Mouse (Mus musculus) MEL (cell line): ENCODE data around the gene Heg1. TPM values are rescaled to one million over a fixed set of nuclear protein-coding genes. Genes with fewer than 3 reads are reported as not detected.

Experiments
- DNase-seq: peaks from one replicate; pipeline ENCODE4 v3.0.0; 2011; ENCODE audit warnings: low read depth, low spot score
- H3K27ac ChIP-seq: 2 replicates; pipeline ENCODE4 v1.5.1; 2012; ENCODE audit warnings: low read depth, mild to moderate bottlenecking, control low read depth, low read length, moderate library complexity; ENCODE audit not compliant: control insufficient read depth
- H3K27me3 ChIP-seq, 2 experiments: fragments of 150-350 bp in 1 of 2; sonication (generic) in 1 of 2; 2 replicates each; pipeline ENCODE4 v1.6.1; 2012; ENCODE audit warnings: low read length in 2 of 2, mild to moderate bottlenecking in 2 of 2, improper control_type of control experiment in 1 of 2, moderate library complexity in 1 of 2; ENCODE audit not compliant: insufficient read depth in 2 of 2, control insufficient read depth in 1 of 2
- H3K36me3 ChIP-seq, 2 experiments: 2 replicates each; pipeline ENCODE4 v1.6.1; 2012 to 2014; ENCODE audit warnings: low read length in 2 of 2, improper control_type of control experiment in 1 of 2, inconsistent platforms in 1 of 2, mild to moderate bottlenecking in 1 of 2; ENCODE audit not compliant: insufficient read depth in 2 of 2, control insufficient read depth in 1 of 2
- H3K4me1 ChIP-seq, 2 experiments: fragments of 150-350 bp in 1 of 2; sonication (generic) in 1 of 2; 2 replicates each; pipeline ENCODE4 v1.6.1; 2012; ENCODE audit warnings: low read length in 2 of 2, improper control_type of control experiment in 1 of 2, mild to moderate bottlenecking in 1 of 2; ENCODE audit not compliant: insufficient read depth in 2 of 2, control insufficient read depth in 1 of 2
- H3K4me3 ChIP-seq, 2 experiments: fragments of 150-350 bp in 1 of 2; sonication (generic) in 1 of 2; 2 replicates each; pipeline ENCODE4 v1.5.1; 2012; ENCODE audit warnings: low read depth in 2 of 2, low read length in 2 of 2, mild to moderate bottlenecking in 2 of 2, moderate library complexity in 2 of 2, control low read depth in 1 of 2, improper control_type of control experiment in 1 of 2; ENCODE audit not compliant: control insufficient read depth in 1 of 2, insufficient read depth in 1 of 2
- H3K79me2 ChIP-seq: 2 replicates; pipeline ENCODE4 v1.6.1; 2012; ENCODE audit warnings: mild to moderate bottlenecking, low read length, moderate library complexity; ENCODE audit not compliant: control insufficient read depth, poor library complexity, insufficient read depth
- H3K9ac ChIP-seq: 2 replicates; pipeline ENCODE4 v1.6.1; 2012; ENCODE audit warnings: low read depth, mild to moderate bottlenecking, control low read depth, low read length, moderate library complexity; ENCODE audit not compliant: control insufficient read depth, poor library complexity, severe bottlenecking
- H3K9me3 ChIP-seq: fragments of 150-350 bp; sonication (generic); replicated peaks from 2 replicates; pipeline ENCODE4 v1.6.1; 2012; ENCODE audit warnings: mild to moderate bottlenecking, low read length, improper control_type of control experiment, moderate library complexity; ENCODE audit not compliant: insufficient read depth
- CHD1 ChIP-seq: IDR thresholded peaks from 2 replicates; pipeline ENCODE4 v1.6.1; 2012; ENCODE audit warnings: low read depth, mild to moderate bottlenecking, inconsistent platforms, low read length, improper control_type of control experiment
- CTCF ChIP-seq, 3 experiments: IDR thresholded peaks in 2 of 3; conservative IDR thresholded peaks in 1 of 3; 2 replicates each; pipeline ENCODE4 v1.5.1; 2011 to 2012; ENCODE audit warnings: low read length in 3 of 3, low read depth in 2 of 3, mild to moderate bottlenecking in 2 of 3, improper control_type of control experiment in 1 of 3, inconsistent platforms in 1 of 3, mixed read lengths in 1 of 3, moderate library complexity in 1 of 3; ENCODE audit not compliant: control insufficient read depth in 1 of 3, insufficient read depth in 1 of 3, poor library complexity in 1 of 3, severe bottlenecking in 1 of 3
- E2F4 ChIP-seq: IDR thresholded peaks from 2 replicates; pipeline ENCODE4 v1.6.1; 2011; ENCODE audit warnings: low read depth, low read length, improper control_type of control experiment, borderline replicate concordance
- ELF1 ChIP-seq: IDR thresholded peaks from 2 replicates; pipeline ENCODE4 v1.6.1; 2014; ENCODE audit warnings: low read depth, mild to moderate bottlenecking, inconsistent platforms, low read length, improper control_type of control experiment, moderate library complexity
- EP300 ChIP-seq, 2 experiments: IDR thresholded peaks; 2 replicates each; pipeline ENCODE4 v1.6.1; 2011; ENCODE audit warnings: improper control_type of control experiment in 2 of 2, low read length in 2 of 2, low read depth in 1 of 2, mild to moderate bottlenecking in 1 of 2
- ETS1 ChIP-seq: IDR thresholded peaks from 2 replicates; pipeline ENCODE4 v1.6.1; 2012; ENCODE audit warnings: low read depth, mild to moderate bottlenecking, inconsistent platforms, low read length, improper control_type of control experiment, moderate library complexity
- GABPA ChIP-seq: IDR thresholded peaks from 2 replicates; pipeline ENCODE4 v1.6.1; 2012; ENCODE audit warnings: low read depth, mild to moderate bottlenecking, inconsistent platforms, low read length, improper control_type of control experiment, moderate library complexity
- HCFC1 ChIP-seq: IDR thresholded peaks from 2 replicates; pipeline ENCODE4 v1.6.1; 2012; ENCODE audit warnings: low read depth, mild to moderate bottlenecking, inconsistent platforms, low read length, improper control_type of control experiment, moderate library complexity
- MAFK ChIP-seq: IDR thresholded peaks from 2 replicates; pipeline ENCODE4 v1.6.1; 2011; ENCODE audit warnings: low read depth, mild to moderate bottlenecking, low read length, improper control_type of control experiment, borderline replicate concordance
- POLR2A ChIP-seq, 2 experiments: IDR thresholded peaks; 2 replicates each; pipeline ENCODE4 v1.6.1; 2011 to 2012; ENCODE audit warnings: low read length in 2 of 2, mild to moderate bottlenecking in 2 of 2, control low read depth in 1 of 2, improper control_type of control experiment in 1 of 2, low read depth in 1 of 2, moderate library complexity in 1 of 2; ENCODE audit not compliant: control insufficient read depth in 1 of 2, insufficient read depth in 1 of 2, poor library complexity in 1 of 2
- POLR2AphosphoS5 ChIP-seq: IDR thresholded peaks from 2 replicates; pipeline ENCODE4 v1.6.1; 2012; ENCODE audit warnings: low read depth, borderline replicate concordance, mild to moderate bottlenecking, inconsistent platforms, low read length, moderate library complexity, mixed read lengths
- RCOR1 ChIP-seq: IDR thresholded peaks from 2 replicates; pipeline ENCODE4 v1.6.1; 2012; ENCODE audit warnings: low read depth, mild to moderate bottlenecking, inconsistent platforms, low read length, improper control_type of control experiment
- SIN3A ChIP-seq: IDR thresholded peaks from 2 replicates; pipeline ENCODE4 v1.6.1; 2012; ENCODE audit warnings: low read length, improper control_type of control experiment, inconsistent platforms
- TAL1 ChIP-seq: IDR thresholded peaks from 2 replicates; pipeline ENCODE4 v1.6.1; 2012; ENCODE audit warnings: mild to moderate bottlenecking, inconsistent platforms, low read length, moderate library complexity, mixed read lengths
- TCF12 ChIP-seq: IDR thresholded peaks from 2 replicates; pipeline ENCODE4 v1.6.1; 2014; ENCODE audit warnings: low read depth, mild to moderate bottlenecking, inconsistent platforms, low read length, improper control_type of control experiment, moderate library complexity
- UBTF ChIP-seq: IDR thresholded peaks from 2 replicates; pipeline ENCODE4 v1.6.1; 2012; ENCODE audit warnings: low read depth, mild to moderate bottlenecking, inconsistent platforms, low read length, improper control_type of control experiment, moderate library complexity, borderline replicate concordance; ENCODE audit not compliant: insufficient read depth
- USF1 ChIP-seq: IDR thresholded peaks from 2 replicates; pipeline ENCODE4 v1.6.1; 2014; ENCODE audit warnings: low read depth, mild to moderate bottlenecking, inconsistent platforms, low read length, improper control_type of control experiment, moderate library complexity
- ZC3H11A ChIP-seq: IDR thresholded peaks from 2 replicates; pipeline ENCODE4 v1.6.1; 2012; ENCODE audit warnings: low read depth, mild to moderate bottlenecking, inconsistent platforms, low read length, improper control_type of control experiment
- polyA plus RNA-seq, 2 experiments: library from polyadenylated mRNA; stranded (reverse) in 1 of 2; unstranded in 1 of 2; fragments of >175 nt in 1 of 2; fragments of >200 nt in 1 of 2; gene quantifications; 2 replicates each; pipeline versions ENCODE4 v1.2.1 to v1.2.4; 2012; ENCODE audit warnings: low replicate concordance in 2 of 2, low read depth in 1 of 2; ENCODE audit not compliant: insufficient read length in 2 of 2, insufficient read depth in 1 of 2, missing spikeins in 1 of 2
- total RNA-seq: library from RNA; depleted of rRNA; stranded (reverse); fragments of 300-350 nt; gene quantifications from 2 replicates; pipeline ENCODE4 v1.2.3, GENCODE M21; 2012

Heg1 gene
- total and polyA plus RNA-seq, 3 experiments: 4.1 to 72.0 (median 6.9) TPM

- no peaks in the 10 kb centered on the region for H3K79me2 ChIP-seq
- H3K9me3 ChIP-seq: no peaks in the 10 kb centered on the region
- TF ChIP-seq ELF1: no peak
- TF ChIP-seq EP300 (IDR thresholded peaks at IDR 0.05; ENCODE audit: low read depth in 1 of 2, low read length in 2 of 2): no peak
- TF ChIP-seq UBTF: no peak
- TF ChIP-seq MAFK: no peak
- no peak for TF ChIP-seq TAL1
- TF ChIP-seq USF1: no peak
- no peak for TF ChIP-seq CHD1
- TF ChIP-seq CTCF (IDR thresholded peaks at IDR 0.05 in 2 of 3, conservative IDR thresholded peaks at IDR 0.05 in 1 of 3; ENCODE audit: control insufficient read depth in 1 of 3, insufficient read depth in 1 of 3, low read depth in 2 of 3, low read length in 3 of 3, poor library complexity in 1 of 3, severe bottlenecking in 1 of 3): no peak
- no peak for TF ChIP-seq POLR2AphosphoS5
- TF ChIP-seq POLR2A (IDR thresholded peaks at IDR 0.05; ENCODE audit: control insufficient read depth in 1 of 2, insufficient read depth in 1 of 2, low read depth in 1 of 2, low read length in 2 of 2, poor library complexity in 1 of 2): no peak
- no peak for TF ChIP-seq HCFC1
- TF ChIP-seq RCOR1: no peak
- no peak for TF ChIP-seq ZC3H11A
- no peak for TF ChIP-seq GABPA
- TF ChIP-seq TCF12: no peak
- TF ChIP-seq ETS1: no peak
- no peak for TF ChIP-seq SIN3A
- TF ChIP-seq E2F4: no peak
- TF ChIP-seq, all 39 proteins: peak for 0
- Histone ChIP-seq H3K27ac (no peak overlapping the region), H3K4me3 (no peak overlapping the region), H3K9ac (no peak overlapping the region), H3K36me3 (peaks cover 0 to 9% of the 10 kb centered on the region in 2 experiments; a peak in 1 of 4 replicates), H3K4me1 (no peaks in the 10 kb centered on the region), H3K27me3 (no peaks in the 10 kb centered on the region; a peak in 1 of 4 replicates)
- DNase-seq: no peak
Measured at GRCm38 (mm10) chr16:33818413-33819165, 134.4 kb downstream of the Heg1 start.
